Mouse (Mus musculus): ENCODE results near the gene Ncor2.

The Ncor2 gene

DNA sequence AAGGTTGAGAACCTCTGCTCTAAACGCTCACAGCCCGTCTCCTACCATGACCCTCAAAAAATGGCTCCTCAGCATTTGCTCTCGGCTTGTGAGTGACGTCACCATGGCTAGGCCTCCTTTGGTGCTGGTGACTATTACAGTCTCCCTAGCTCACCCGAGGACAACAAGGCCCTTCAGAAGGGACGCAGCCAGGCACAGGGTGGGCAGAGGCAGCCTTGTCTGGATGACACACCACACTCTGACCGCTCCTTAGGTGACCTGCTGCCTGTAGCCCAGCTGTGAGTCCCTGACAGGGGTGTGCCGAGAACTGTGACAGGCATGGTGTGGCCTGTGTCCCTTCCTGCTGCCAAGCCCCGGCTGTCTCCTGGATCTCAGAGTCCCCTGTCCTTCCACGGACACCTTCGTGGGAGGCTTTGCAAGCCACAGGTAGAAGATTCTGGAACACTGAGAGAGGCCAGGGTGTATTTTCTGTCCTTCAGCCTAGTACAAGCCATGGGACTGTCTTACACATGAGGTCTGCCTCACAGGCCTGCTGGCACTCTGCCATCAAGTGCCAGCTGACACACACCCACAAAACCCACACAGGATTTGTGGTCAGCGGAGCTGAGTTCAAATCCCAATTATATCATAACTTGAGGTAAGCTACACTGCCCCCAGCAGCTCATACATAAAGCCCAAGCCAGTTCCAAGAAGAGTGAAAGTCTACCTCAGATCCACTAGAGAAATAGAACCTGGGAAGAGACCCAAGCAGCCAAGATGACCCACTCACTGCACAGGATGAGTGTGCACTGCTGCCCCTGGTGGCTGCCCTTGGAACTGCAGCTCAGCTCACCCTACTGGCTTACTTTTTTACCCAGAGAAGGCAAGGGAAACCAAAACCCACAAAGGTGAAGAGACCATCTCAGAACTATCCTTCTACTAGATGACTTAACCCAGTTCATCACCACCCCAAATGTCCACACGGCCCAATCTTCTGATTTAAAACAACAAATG, 112.2 kb downstream of the Ncor2 start:
- DNase-seq (ENCODE audit: low spot score in 2 of 2) = peak; percentile 69 to 82

GRCm38 (mm10) chr5:125063015-125063414, 116.0 kb downstream of the Ncor2 start:
- peak; percentile 56 to 67 for DNase-seq (ENCODE audit: low spot score in 2 of 2)

DNA sequence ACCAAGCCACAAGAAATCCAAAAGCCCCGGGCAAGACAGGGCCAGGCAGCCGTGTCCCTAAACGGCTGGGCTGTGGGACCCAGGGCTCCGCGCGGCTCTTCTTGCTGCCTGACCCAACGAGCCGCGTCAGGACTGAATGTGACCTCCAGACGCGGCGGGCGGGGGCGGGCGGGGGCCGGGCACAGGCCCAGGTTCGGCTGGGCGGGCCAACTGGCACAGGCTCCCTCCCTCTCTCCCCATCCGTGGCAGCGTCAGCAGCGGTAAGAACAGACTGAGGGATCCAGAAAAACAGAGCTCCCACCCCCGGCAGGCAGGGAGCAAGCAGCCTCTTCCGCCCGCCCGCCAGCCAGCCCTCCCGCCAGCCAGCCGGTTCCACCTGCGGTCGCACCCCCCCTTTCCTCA, 120.8 kb downstream of the Ncor2 start:
- peak; percentile 81 to 84 for DNase-seq (ENCODE audit: low spot score in 2 of 2)

- DNase-seq (ENCODE audit: low spot score in 2 of 2) = peak in 1 of 2 experiments; percentile 57
These were observed 121.3 kb downstream of the Ncor2 start for GRCm38 (mm10) chr5:125057555-125058266.

DNA sequence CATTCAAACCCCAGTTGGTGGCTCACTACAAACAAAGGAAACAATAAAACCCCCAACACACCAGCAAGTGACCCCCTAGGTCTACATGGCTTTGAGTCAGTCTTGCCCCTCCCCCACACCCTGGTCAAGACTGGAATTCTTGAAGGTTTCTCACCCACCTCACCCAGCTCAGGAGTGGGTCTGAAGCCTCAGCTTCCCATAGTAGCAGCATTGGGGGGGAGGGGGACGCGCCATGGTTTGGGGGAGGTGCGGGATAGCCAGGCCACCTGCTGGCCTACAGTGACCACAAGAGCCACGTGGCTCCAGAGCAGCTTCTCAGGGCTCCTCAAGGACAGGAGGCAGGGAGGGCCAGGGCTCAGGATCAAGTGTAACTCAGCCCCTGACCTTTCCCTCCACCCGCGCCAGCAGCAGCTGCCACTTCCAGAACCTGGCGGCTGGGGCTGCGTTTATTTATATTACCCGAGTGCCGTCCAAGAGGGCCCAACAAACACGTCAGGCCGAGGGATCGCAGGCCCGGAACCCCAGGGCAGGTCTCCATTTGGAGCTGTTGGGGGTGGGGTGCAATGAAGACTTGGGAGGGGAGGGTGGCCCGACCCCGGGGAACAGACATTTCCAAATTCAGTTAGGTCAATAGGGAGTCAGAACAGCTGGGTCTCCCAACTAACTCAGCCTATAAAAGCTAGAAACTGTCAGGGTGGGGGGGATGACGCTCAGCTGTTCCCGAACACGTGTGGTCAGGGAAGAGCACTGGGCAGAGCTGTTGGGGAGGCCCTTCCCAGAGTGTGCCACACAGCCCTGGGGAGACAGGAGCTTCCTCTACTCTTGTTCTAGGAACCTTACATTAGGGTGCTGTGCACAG, 122.1 kb downstream of the Ncor2 start:
- DNase-seq (ENCODE audit: low spot score in 2 of 2) = no peak

- no peak for DNase-seq (ENCODE audit: low spot score in 2 of 2)
These were observed 122.7 kb downstream of the Ncor2 start for GRCm38 (mm10) chr5:125056331-125056695.

DNA sequence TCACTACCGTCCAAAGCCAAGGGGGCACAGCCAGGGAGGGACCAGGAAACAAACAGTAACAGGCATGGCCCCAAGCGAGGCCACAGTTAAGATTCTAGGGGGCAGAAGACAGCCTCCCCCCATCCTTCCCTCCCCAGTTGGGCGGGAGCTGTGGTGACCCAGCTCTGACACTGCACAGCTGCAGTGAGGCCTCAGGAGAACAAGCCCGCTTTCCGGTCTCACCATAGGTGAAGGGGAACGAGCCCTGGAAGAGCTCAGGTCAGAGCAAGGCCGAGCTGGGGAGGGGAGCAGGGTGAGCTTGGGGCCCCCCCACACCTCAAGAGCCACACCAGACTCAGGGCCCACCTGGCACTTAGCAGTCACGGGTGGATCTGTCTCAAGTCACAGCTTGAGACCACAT, 123.1 kb downstream of the Ncor2 start:
- no peak for DNase-seq (ENCODE audit: low spot score in 2 of 2)

DNA sequence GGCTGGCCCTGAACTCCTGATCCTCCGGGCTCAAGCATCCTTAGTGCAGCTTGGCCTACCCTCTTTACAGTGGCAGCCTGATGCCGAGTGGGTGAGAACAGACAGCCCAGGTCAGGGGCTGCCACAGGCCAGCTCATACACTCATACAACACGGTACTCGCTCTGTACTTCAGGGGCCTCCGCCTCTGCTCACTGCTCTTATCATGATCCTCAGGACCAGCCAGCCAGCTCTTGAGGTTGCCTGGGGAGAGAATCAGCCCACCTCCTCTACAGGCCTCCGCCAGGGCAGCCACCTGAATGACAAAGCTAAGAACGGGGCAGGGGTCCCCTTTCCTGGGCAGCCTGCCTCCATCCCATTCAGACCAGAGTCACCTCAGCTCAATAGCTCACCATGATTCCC, 125.4 kb downstream of the Ncor2 start:
- DNase-seq (ENCODE audit: low spot score in 2 of 2) = no peak

DNA sequence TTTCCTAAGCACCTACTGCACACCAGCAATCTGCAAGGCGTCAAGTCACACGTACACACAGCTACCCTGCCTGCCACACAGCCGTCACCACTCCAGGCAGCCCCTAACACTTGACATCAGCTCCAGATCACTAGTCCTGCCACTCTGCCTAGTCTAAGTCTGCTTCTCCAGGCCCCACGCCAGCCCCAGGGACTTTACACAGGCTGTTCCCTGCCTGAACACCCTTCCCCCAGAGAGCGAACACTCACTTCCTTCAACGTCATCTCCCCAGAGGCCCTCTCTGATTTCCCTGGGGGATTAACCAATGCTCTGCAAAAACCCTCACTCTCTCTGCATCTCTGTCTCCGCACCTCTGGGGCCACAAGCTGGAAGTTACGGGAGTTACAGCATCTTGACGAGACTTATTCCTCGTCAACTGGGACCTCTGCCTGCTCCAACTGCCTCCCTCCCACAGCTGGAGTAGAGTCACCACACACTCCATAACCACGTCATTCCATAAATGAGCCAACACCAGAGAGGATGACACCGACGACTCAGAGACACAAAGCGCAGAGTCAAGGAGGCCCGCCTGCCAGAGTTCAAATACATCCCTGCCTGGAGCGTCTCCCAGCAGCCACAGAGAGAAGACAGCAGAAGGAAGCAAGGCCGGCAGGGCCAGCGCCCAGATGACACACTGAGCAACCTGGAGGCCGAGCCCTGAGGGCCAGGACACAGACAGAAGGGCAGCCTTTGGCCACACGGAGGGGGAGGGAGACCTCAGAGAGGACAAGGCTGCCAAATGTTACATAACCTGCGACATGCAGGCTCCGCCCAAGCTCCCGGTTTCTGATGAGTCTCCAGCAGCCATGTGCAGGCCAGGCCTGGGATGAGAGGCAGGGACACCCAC, 126.2 kb downstream of the Ncor2 start:
- peak; percentile 67 to 77 for DNase-seq (ENCODE audit: low spot score in 2 of 2)

GRCm38 (mm10) chr5:125052237-125052602, 126.8 kb downstream of the Ncor2 start:
- peak in 1 of 2 experiments; percentile 58 for DNase-seq (ENCODE audit: low spot score in 2 of 2)

- DNase-seq (ENCODE audit: low spot score in 2 of 2) = no peak
These were observed 129.5 kb downstream of the Ncor2 start for GRCm38 (mm10) chr5:125049481-125049880.

DNA sequence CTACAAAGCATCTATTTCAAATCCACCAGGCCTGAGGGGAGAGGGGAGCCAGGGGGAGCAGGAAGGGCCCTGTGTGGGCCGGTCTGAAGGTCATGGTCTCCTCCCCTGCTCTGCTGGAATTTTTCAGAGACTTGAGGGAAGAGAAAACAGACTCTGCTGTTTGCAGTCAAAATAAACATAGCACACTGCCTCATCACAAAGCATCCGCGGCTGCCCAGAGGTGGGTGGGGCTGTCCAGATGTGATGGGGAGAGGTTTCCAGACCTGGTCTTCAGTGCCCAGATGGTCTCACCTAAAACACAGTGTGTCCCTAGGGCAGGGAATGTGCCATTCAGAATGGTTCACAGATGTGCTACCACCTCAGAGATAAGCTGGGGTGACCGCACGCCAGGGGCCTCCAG, 132.6 kb downstream of the Ncor2 start:
- no peak for DNase-seq (ENCODE audit: low spot score in 2 of 2)

DNA sequence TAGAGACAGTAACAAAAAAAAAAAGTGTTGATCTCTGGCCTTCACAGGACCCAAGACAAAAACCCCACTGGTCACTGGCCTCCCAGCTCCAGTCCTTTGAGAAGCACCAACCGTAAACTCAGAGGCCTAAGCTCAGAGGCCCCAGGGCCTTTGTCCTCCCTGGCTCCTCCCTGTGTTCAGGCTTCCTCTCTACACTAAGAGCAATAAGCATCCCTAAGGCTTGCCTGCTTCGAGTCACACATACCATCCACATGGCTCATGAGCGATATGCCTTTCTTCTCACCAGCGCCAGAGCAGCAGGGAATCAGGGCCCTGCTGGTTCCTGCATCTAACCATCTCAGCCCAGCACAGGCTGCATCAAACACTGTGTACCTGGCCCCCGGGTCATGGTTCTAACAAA, 133.8 kb downstream of the Ncor2 start:
- DNase-seq (ENCODE audit: low spot score in 2 of 2) = no peak

GRCm38 (mm10) chr5:125043448-125043847, 135.6 kb downstream of the Ncor2 start:
- no peak for DNase-seq (ENCODE audit: low spot score in 2 of 2)

GRCm38 (mm10) chr5:125041578-125041977, 137.4 kb downstream of the Ncor2 start:
- DNase-seq (ENCODE audit: low spot score in 2 of 2) = no peak

DNA sequence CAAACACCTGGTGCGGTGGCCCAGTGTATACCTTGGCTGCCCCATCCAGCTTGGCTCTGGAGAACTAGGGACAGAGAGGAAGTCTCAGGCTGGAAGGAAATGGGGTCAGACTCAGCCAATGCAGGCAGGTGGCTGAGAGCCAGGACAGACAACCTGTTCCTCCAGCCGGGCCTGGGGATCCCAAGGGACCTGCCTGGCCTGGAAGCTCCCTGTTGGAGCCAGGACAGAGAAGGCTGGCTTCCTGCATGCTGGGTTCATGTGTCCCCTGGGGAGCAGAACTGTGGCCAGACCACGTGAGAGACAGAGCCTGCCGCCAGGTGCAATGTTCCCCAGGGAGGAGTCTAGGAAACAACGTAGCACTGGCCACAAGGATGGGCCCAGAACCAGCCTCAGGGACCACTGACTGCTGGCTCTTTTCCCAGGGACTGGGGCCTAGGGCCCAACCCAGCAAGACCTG, 138.9 kb downstream of the Ncor2 start:
- DNase-seq (ENCODE audit: low spot score in 2 of 2) = no peak

GRCm38 (mm10) chr5:125039377-125040027, 139.5 kb downstream of the Ncor2 start:
- no peak for DNase-seq (ENCODE audit: low spot score in 2 of 2)

DNA sequence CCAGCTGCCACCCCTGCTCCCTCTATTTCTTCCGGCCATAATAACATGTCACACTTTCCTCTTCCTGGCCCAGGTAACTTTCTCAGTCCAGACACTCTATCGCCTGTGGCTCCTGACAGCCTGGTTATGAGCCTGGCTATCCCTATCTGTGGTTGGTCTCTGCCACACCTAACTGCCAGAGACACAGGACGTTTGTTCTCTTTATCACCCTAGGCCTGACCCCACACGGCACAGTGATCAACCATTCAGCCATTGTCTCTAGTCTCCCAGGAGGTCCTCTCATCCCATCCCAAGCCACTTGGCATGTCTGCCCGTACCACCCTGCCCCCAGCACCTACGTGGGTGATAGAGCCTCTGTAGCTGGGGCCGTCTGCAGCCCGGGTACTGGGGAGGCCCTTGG, 142.5 kb downstream of the Ncor2 start:
- no peak for DNase-seq (ENCODE audit: low spot score in 2 of 2)

GRCm38 (mm10) chr5:125028911-125029310, 150.1 kb downstream of the Ncor2 start:
- DNase-seq (ENCODE audit: low spot score in 2 of 2) = no peak

- DNase-seq (ENCODE audit: low spot score in 2 of 2) = no peak
These were observed 150.6 kb downstream of the Ncor2 start for GRCm38 (mm10) chr5:125028371-125028770.

Measured in right cerebral cortex, postnatal 10 days (tissue).